Mouse (Mus musculus): ENCODE data around the gene Cmas.

DNA sequence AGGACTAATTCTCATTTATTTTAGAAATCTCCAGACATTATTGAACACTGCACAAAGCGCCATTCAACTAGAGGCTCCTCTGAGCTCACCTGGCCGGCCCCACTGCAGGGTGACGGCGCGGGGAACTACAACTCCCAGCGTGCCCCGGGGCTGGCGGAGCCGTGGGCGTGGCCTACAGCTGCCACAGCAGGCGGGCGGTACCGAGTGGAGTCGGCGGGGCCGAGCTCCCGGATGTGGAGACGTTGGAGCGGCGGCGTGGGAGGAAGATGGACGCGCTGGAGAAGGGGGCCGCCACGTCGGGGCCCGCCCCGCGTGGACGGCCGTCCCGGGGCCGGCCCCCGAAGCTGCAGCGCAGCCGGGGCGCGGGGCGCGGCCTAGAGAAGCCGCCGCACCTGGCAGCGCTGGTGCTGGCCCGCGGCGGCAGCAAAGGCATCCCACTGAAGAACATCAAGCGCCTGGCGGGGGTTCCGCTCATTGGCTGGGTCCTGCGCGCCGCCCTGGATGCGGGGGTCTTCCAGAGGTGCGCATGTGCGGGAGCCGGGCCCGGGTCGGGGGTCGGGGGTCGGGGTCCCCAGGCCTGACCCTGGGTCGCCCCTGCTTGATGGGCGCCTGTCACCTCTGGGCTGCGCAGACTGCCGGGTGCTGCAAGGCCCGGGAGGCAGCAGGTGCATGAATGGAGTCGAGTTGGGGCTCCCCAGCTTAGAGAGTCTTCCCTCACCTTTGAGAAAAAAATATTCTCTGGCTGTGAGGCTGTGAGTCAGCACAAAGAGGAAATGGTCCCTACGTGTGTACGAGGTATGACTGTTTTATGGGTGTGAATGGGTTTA, at the start of gene Cmas:
- TF ChIP-seq CTCF (IDR thresholded peaks at IDR 0.05; ENCODE audit: borderline replicate concordance, extremely low read depth, insufficient read depth, insufficient read length) (no peak), POLR2A (IDR thresholded peaks at IDR 0.05; ENCODE audit: borderline replicate concordance, extremely low read depth, insufficient read depth, insufficient read length, poor library complexity, severe bottlenecking) (peak; percentile 82)
